Mouse (Mus musculus): ENCODE measurements around the gene Hist1h4j. TPM values are rescaled to one million over a fixed set of nuclear protein-coding genes. Genes with fewer than 3 reads are reported as not detected.

Hist1h4j gene
- polyA plus RNA-seq, 1 experiment from 2014 or later = 1.2 TPM

DNA sequence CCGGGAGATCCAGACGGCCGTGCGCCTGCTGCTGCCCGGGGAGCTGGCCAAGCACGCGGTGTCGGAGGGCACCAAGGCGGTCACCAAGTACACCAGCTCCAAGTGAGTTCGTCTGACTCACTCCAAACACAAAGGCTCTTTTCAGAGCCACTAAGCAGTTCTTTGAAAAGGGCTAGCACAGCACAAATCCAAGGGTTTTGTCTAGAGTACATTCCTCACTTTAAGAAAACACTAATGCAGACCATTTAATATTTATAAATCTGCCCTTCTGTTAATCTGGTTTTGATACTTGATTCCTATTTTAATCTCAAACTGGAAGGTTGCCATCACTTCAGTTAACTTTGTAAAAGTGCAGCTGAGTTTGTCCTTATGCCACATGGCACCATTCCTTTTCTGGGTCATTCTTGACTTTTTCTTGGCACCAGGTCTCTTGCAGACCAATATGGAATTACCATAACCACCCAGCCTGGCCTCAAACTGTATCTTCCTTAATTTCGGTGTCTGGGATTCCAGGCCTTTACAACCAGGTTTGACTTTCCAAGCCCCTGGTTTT, 12.4 kb upstream of the Hist1h4j start:
- DNase-seq (ENCODE audit: low spot score) = peak; percentile 60
- Histone ChIP-seq H3K4me1 (replicated peaks; ENCODE audit: control insufficient read depth, insufficient read depth, low read length) (peaks cover under 1% of the 10 kb centered on the region; the same call in 1 of the 2 replicates), H3K4me2 (ENCODE audit: low read depth, low read length, severe bottlenecking) (peak overlapping the region; percentile 46), H3K4me3 (ENCODE audit: low read depth, low read length) (peak overlapping the region; percentile 27), H3K36me3 (ENCODE audit: control insufficient read depth, insufficient read depth, low read length) (no peaks in the 10 kb centered on the region), H3K9ac (ENCODE audit: low read length) (peak overlapping the region; percentile 69), H3K27me3 (ENCODE audit: control insufficient read depth, insufficient read depth, low read length) (no peaks in the 10 kb centered on the region), H3K9me3 (ENCODE audit: control insufficient read depth, low read length) (no peaks in the 10 kb centered on the region), H3K27ac (ENCODE audit: low read depth, low read length) (peak overlapping the region; percentile 96)
- ATAC-seq (replicated peaks; ENCODE audit: low FRiP score) = peak; percentile 28
- 3% methylated on average over 11 of the region's 11 CpGs for WGBS

DNA sequence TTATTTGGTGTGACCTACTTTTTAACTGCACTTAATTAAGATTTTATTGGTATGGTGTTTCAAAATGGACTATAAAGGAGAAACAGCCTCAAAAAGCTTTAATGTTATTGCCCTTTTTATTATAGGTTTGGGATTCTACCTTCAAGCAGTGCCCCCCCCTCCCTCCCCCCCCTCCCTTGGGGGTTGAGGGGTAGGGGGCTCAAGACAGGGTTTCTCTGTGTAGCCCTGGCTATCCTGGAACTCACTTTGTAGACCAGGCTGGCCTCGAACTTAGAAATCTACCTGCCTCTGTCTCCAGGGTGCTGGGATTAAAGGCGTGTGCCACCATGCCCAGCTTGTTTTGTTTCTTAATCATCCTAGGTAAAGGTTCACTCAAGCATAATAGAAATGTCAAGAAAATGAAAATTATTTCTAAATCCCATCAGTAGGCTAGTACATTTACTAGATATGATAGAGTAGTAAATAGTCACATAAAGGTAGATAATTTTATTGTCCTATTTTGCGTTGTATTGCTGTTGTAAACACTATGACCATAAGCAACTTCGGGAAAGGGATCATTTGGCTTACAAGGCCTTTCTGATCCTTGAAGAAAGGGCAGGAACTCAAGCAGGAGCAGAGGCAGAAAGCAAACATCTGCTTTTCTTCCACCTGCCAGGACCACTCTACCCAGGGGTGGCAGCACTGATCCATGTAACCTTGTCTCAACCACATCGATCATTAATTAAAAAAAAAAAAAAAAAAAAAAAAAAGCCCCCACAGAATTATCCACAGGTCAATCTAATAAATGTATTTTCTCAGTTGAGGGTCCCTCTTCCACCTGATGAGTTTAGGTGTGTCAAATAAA, 11.6 kb upstream of the Hist1h4j start:
- peak overlapping the region; percentile 96 for H3K27ac ChIP-seq (ENCODE audit: low read depth, low read length)
- H3K4me3 ChIP-seq (ENCODE audit: low read depth, low read length) = no peak overlapping the region
- H3K9ac ChIP-seq (ENCODE audit: low read length) = peak overlapping the region; percentile 16; the same call in 1 of the 2 replicates
- H3K4me2 ChIP-seq (ENCODE audit: low read depth, low read length, severe bottlenecking) = peak overlapping the region; percentile 46; the same call in 1 of the 2 replicates
- H3K36me3 ChIP-seq (ENCODE audit: control insufficient read depth, insufficient read depth, low read length) = no peaks in the 10 kb centered on the region
- peak; percentile 65 for DNase-seq (ENCODE audit: low spot score)
- ATAC-seq (replicated peaks; ENCODE audit: low FRiP score) = no peak
- no peaks in the 10 kb centered on the region for H3K27me3 ChIP-seq (ENCODE audit: control insufficient read depth, insufficient read depth, low read length)
- H3K4me1 ChIP-seq (replicated peaks; ENCODE audit: control insufficient read depth, insufficient read depth, low read length) = peaks cover 6% of the 10 kb centered on the region; the same call in 1 of the 2 replicates
- H3K9me3 ChIP-seq (ENCODE audit: control insufficient read depth, low read length) = no peaks in the 10 kb centered on the region
- 37% methylated on average over 5 of the region's 5 CpGs for WGBS

DNA sequence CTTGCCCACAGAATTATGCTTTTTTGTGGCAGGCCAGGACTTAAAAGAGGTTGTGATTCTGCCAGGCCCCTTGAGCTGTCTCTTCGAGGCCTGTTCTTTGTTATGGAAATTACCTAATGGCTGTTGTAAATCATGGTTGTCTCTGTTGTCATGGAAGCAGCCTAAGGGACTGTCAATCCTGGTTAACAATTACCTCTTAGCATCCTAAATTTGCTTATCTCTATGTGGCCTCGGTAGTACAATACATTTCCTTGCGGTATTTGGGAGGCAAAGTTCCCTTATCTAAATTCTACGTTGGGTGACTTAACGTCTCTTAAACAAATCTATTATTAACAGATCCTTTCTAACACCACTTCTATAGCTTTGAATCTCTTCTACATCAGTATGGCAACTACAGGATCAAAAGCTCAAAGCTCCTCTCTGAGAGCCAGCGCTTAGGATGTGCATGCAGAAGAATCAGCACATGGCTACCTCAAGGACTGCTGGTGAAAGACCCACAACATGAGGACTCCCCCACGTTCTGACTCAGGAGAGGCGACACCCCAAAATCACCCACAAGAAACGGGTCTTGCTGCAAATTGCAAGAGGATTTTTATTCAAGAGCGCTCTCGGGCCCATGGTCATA, 6.8 kb upstream of the Hist1h4j start:
- H3K4me3 ChIP-seq (ENCODE audit: low read depth, low read length) = no peak overlapping the region

DNA sequence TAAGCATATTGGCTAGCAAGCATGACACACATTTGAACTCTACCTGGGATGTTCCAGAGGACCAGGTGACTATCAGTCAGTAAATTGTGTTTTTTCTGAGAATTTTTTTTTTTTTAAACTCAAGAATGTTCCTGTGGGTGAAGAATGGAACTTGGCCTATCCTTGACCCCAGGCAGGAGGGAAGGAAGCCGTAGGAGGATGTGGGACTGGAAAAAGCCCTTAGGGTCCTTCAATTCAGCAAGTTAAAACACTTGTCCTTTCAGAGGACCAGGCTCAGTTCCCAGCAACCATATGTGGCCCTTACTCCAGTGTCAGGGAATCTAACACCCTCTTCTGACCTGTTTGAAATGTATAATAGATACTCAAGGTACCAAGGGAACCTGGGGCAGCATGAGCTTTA, 5.3 kb upstream of the Hist1h4j start:
- H3K36me3 ChIP-seq (ENCODE audit: control insufficient read depth, insufficient read depth, low read length) = no peaks in the 10 kb centered on the region
- ATAC-seq (replicated peaks; ENCODE audit: low FRiP score) (no peak), DNase-seq (ENCODE audit: low spot score) (no peak)
- no peak overlapping the region for H3K4me3 ChIP-seq (ENCODE audit: low read depth, low read length)
- no peak overlapping the region for H3K4me2 ChIP-seq (ENCODE audit: low read depth, low read length, severe bottlenecking)
- WGBS = 75% methylated on average over 1 of the region's 1 CpGs
- no peaks in the 10 kb centered on the region for H3K9me3 ChIP-seq (ENCODE audit: control insufficient read depth, low read length)
- H3K4me1 ChIP-seq (replicated peaks; ENCODE audit: control insufficient read depth, insufficient read depth, low read length) = peaks cover 7% of the 10 kb centered on the region; the same call in 1 of the 2 replicates
- no peak overlapping the region for H3K9ac ChIP-seq (ENCODE audit: low read length)
- no peaks in the 10 kb centered on the region for H3K27me3 ChIP-seq (ENCODE audit: control insufficient read depth, insufficient read depth, low read length)
- no peak overlapping the region for H3K27ac ChIP-seq (ENCODE audit: low read depth, low read length)

More for the DNA sequence above, 6.8 kb upstream of the Hist1h4j start:
- Histone ChIP-seq H3K27ac (ENCODE audit: low read depth, low read length) (peak overlapping the region; percentile 33), H3K4me1 (replicated peaks; ENCODE audit: control insufficient read depth, insufficient read depth, low read length) (peaks cover 6% of the 10 kb centered on the region; the same call in 1 of the 2 replicates), H3K27me3 (ENCODE audit: control insufficient read depth, insufficient read depth, low read length) (no peaks in the 10 kb centered on the region), H3K36me3 (ENCODE audit: control insufficient read depth, insufficient read depth, low read length) (no peaks in the 10 kb centered on the region), H3K9ac (ENCODE audit: low read length) (no peak overlapping the region; the same call in 1 of the 2 replicates), H3K9me3 (ENCODE audit: control insufficient read depth, low read length) (no peaks in the 10 kb centered on the region), H3K4me2 (ENCODE audit: low read depth, low read length, severe bottlenecking) (no peak overlapping the region)
- WGBS = 20% methylated on average over 10 of the region's 11 CpGs
- DNase-seq (ENCODE audit: low spot score) = no peak
- peak; percentile 65 for ATAC-seq (replicated peaks; ENCODE audit: low FRiP score)

DNA sequence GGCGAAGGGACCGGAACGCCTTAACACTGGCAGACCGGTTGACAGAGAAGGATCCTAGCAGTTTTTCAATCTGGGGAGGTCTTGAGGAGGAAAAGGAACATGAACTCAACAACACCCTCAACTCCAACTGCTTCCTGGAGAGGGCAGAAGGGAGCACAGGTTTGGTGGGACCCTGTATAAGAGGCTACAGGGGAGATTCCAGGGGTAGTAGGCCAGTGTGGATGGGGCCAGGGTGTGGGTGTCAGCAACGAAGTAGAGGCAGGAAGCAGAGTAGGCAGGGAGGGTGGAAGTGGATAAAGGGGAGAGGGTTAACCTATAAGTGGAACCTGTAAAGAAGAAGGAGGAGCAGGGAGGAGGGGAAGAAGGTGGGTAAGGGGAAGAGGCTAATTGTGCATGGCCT, 1.4 kb upstream of the Hist1h4j start:
- peaks cover 2% of the 10 kb centered on the region; the same call in 1 of the 2 replicates for H3K4me1 ChIP-seq (replicated peaks; ENCODE audit: control insufficient read depth, insufficient read depth, low read length)
- ATAC-seq (replicated peaks; ENCODE audit: low FRiP score) (peak; percentile 13), DNase-seq (ENCODE audit: low spot score) (peak; percentile 69)
- no peaks in the 10 kb centered on the region for H3K9me3 ChIP-seq (ENCODE audit: control insufficient read depth, low read length)
- no peak overlapping the region for H3K4me2 ChIP-seq (ENCODE audit: low read depth, low read length, severe bottlenecking)
- H3K27ac ChIP-seq (ENCODE audit: low read depth, low read length) = peak overlapping the region; percentile 99
- peak overlapping the region; percentile 84; the same call in 1 of the 2 replicates for H3K9ac ChIP-seq (ENCODE audit: low read length)
- 64% methylated on average over 5 of the region's 5 CpGs for WGBS
- no peaks in the 10 kb centered on the region for H3K27me3 ChIP-seq (ENCODE audit: control insufficient read depth, insufficient read depth, low read length)
- H3K4me3 ChIP-seq (ENCODE audit: low read depth, low read length) = no peak overlapping the region
- H3K36me3 ChIP-seq (ENCODE audit: control insufficient read depth, insufficient read depth, low read length) = no peaks in the 10 kb centered on the region

DNA sequence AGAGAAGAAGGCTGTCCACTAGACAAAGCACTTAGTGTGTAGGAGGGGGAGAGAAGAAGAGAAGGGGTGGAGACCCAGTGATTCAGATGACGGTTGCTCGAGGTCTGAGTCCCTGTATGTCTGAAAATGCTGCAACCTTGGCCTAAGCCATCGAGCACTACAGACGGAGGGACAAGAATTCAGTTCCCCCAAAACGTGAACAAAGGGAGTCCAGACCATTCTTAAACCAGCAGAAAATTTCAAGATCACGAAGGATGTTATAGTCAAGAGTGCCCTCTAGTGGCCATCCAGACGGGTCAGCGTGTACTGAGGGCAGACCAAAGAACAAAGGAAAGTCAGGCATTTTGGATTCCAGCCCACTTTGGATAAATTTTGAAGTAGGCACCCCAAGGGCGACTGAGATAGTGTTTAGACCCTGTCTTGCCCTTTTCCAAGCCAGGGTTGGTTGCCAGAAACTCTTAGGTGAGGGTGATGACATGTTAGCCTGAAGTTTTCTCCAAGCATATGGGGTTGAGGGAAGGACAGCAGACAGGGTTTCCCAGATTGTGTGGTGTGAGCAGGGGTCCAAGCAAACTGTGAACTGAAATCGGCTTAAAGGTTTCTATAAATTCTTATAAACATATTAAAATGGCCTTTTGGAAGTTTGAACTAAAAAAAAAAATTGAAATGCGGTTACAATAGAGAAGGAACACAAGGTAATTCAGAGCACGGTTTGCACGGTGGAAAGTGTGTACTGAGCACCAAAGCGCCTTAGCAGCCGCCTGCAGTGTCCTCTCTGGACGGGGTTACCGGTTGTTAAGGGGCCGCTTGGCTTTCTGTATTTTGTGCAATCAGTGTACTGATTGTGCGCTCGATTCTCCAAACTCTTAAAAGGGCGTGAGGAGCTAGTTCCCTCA, 606 bp upstream of the Hist1h4j start:
- DNase-seq (ENCODE audit: low spot score) (peak; percentile 84), ATAC-seq (replicated peaks; ENCODE audit: low FRiP score) (peak; percentile 84)
- H3K4me2 ChIP-seq (ENCODE audit: low read depth, low read length, severe bottlenecking) = peak overlapping the region; percentile 63
- peak overlapping the region; percentile 99 for H3K27ac ChIP-seq (ENCODE audit: low read depth, low read length)
- no peaks in the 10 kb centered on the region for H3K36me3 ChIP-seq (ENCODE audit: control insufficient read depth, insufficient read depth, low read length)
- peaks cover 2% of the 10 kb centered on the region; the same call in 1 of the 2 replicates for H3K4me1 ChIP-seq (replicated peaks; ENCODE audit: control insufficient read depth, insufficient read depth, low read length)
- peak overlapping the region; percentile 84 for H3K9ac ChIP-seq (ENCODE audit: low read length)
- no peaks in the 10 kb centered on the region for H3K27me3 ChIP-seq (ENCODE audit: control insufficient read depth, insufficient read depth, low read length)
- under 1% methylated on average over 21 of the region's 21 CpGs for WGBS
- H3K9me3 ChIP-seq (ENCODE audit: control insufficient read depth, low read length) = no peaks in the 10 kb centered on the region
- peak overlapping the region; percentile 52 for H3K4me3 ChIP-seq (ENCODE audit: low read depth, low read length)

DNA sequence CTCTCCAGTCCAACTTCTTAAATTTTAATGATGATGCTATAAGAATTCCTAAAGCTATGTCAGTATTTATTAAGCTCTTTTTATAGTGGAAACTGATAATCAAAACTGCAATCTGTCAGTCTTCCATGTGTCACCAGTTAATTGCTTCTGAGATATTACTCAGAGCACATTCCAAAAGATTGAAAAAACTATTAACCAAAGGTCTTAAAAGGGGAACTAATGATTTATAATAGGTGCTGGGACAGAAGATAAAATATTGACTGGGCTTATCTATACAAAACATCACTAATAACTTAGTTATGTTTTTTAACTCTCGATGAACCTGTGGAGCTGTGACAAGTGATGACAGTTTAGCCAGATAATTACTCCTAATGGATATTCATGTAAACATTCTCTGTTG, 10.1 kb downstream of the Hist1h4j start:
- Histone ChIP-seq H3K4me1 (replicated peaks; ENCODE audit: control insufficient read depth, insufficient read depth, low read length) (no peaks in the 10 kb centered on the region), H3K4me2 (ENCODE audit: low read depth, low read length, severe bottlenecking) (no peak overlapping the region), H3K27me3 (ENCODE audit: control insufficient read depth, insufficient read depth, low read length) (no peaks in the 10 kb centered on the region), H3K9ac (ENCODE audit: low read length) (no peak overlapping the region), H3K27ac (ENCODE audit: low read depth, low read length) (no peak overlapping the region), H3K4me3 (ENCODE audit: low read depth, low read length) (no peak overlapping the region), H3K9me3 (ENCODE audit: control insufficient read depth, low read length) (no peaks in the 10 kb centered on the region), H3K36me3 (ENCODE audit: control insufficient read depth, insufficient read depth, low read length) (no peaks in the 10 kb centered on the region; the same call in 1 of the 2 replicates)
- DNase-seq (ENCODE audit: low spot score) (no peak), ATAC-seq (replicated peaks; ENCODE audit: low FRiP score) (no peak)
- WGBS = 97% methylated on average over 1 of the region's 1 CpGs
